Mouse (Mus musculus): ENCODE data around the gene Porcn.

The Porcn gene

DNA sequence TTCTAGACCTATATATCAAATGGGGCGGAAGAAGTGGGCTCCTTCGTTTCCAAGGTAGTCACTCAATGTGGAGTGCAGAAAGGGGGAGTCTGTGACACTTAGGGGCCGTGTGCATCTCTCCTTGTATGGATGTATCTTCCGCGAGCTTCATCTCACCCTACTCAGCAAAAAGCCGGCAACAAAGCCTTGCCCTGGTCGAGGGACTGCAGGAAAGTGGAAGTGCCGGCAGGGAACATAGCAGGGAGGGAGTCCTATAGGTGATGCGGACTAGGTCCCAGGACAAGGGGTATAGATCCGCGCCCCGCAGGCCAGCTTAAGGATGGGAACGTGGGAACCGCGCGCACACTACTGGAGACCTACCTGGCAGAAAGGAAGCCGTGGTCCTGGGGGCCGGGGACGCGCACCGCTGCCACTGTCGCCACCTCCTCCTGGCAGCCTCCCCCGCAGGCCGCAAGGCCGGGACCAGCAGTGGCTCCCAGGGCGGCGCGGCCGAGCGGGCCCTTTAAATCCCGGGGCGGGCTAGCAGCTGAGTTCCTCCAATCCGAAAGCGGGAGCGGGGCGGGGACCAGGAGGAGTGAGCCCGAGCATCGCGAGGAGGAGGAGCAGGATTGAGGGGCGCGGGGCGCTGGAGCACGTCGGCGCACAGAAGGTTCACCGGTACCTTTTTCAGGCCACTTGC, at the start of gene Porcn:
Gene Porcn (minus strand): TSS at position 511 of the 679 bp plus-strand sequence.
- DNase-seq (ENCODE audit: low read depth), result peak; percentile 84

DNA sequence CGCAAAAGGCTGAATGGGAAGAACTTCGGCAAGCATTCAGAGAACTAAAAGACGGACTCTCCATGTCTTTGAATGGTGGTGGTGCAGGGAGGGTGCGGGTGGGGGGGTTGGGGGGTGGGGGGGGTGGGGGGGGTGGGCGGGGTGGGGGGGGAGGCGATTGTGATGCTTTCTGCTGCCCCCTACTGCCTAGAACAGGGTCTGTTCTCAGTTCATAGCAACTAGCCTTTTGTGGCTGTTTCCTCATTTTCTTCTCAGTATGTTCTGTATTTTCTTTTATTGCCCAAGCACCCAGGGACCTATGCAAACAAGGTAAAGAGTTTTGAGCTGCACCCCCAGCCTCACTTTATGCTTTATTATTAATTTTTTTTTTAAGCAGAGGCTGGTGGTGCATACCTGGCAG, 49.5 kb upstream of the Porcn start:
- no peak for DNase-seq (ENCODE audit: low read depth)

DNA sequence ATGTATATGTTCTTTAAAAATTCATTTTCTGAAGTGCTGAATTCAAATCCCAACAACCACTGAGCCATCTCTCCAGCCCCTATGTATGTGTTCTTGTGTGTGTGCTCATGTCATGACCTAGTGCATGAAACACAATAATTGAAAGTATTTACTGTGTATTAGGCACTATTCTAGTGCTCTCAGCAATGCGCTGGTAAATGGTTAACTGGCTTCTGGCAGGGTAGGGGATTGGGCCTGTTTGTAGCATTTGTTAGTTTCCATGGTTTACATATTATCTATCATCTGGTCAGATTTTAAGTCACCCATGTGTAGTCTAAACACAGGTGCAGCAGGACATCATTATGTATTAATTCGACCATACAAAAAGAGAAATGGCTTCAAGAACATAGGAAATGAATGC, 47.4 kb upstream of the Porcn start:
- DNase-seq (ENCODE audit: low read depth), result no peak

DNA sequence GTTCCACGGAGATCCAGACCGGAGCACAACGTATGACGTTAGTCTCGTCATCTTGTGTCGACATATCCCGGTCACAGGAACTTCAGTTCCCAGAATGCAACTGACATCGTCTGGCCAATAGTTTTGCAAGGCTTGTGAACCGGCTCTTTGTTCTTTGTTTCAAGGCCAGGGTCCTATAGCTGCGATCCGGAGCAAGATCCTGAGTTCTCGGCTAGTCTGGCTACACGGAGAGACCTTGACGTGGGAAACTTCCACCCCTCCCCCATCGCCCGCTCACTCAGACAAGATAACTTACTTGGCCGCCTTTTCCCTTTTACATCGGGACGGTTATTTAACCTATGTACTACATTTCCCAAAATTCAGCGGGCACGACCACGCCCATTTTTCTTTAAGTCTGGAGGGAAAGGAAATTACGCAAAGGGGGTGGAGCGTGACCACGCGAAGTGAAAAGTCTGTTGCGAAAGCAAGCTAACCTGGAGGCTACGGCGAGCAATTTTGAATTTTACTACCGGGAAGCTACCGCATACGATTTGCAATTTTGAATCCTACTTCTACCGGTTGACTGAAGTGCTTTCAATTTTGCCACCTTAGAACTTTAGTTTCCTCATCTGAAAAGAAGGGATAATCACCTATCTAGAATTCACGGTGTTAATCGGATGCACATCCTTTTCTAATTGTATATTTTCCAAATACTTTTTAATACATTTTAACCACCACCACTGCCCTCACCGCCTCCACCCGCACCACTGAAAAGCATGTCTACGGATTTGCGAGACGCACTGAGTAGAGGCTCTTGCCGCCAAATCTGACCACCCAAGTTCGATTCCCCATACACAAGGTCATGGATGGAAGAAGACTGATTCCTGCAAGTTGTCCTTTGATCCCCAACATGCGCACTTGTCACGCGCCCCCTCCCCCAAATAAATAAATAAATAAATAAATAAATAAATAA, 46.3 kb upstream of the Porcn start, which contains the start of gene Ftsj1:
Gene Ftsj1 (minus strand): TSS at position 73 of the 952 bp plus-strand sequence.
- peak; percentile 92 for DNase-seq (ENCODE audit: low read depth)

- no peak for DNase-seq (ENCODE audit: low read depth)
Observed at GRCm38 (mm10) chrX:8251789-8252333, 45.5 kb upstream of the Porcn start.

GRCm38 (mm10) chrX:8248542-8249120, 42.3 kb upstream of the Porcn start:
- no peak for DNase-seq (ENCODE audit: low read depth)

GRCm38 (mm10) chrX:8247680-8248079, 41.4 kb upstream of the Porcn start:
- DNase-seq (ENCODE audit: low read depth), result peak; percentile 20

DNA sequence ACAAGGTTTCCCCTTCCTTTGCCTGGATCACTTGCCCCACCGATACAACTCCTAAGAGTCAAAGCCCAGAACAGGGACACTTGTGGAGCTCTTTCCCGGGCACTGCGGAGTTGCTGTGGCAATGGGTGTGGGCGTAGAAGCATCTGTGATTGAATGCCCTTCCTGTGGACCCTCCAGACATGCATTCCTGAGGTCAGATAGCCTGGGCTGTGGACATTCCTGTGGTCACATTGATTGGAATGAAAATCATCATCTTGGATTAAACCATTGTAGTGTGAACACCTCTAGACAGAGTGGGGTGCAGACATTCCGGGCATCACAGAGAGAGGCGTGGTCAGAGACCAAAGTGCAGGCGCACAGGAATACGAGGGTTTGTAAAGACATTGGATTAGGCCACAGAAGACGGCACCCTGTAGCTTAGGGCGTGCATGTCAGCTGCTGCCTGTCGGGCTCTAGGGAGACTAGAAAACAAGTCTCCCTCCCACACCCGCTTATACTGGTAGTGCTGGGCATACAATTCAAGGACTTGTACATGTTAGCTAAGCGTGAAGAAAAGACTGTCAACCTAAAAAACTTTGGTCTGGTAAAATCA, 32.6 kb upstream of the Porcn start:
- peak; percentile 44 for DNase-seq (ENCODE audit: low read depth)

DNA sequence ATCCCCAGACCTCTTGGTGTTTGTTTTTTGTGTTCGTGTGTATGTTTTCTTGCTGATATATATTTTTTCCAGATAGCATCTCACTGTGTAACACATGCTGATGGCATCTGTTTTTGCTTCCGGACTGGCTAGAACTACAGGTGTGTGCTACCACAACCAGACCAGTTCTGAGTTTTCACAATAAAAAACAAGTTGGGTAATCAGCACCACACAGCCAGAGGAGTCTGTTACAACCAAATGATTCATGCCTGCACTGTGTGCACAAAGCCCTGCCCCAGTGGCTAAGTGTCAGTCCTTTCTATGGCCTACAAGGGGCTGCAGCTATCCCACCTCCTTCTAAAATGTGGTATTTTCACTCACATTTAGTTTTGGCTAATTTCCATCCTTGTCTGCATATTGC, 30.4 kb upstream of the Porcn start:
- DNase-seq (ENCODE audit: low read depth), result peak; percentile 54

DNA sequence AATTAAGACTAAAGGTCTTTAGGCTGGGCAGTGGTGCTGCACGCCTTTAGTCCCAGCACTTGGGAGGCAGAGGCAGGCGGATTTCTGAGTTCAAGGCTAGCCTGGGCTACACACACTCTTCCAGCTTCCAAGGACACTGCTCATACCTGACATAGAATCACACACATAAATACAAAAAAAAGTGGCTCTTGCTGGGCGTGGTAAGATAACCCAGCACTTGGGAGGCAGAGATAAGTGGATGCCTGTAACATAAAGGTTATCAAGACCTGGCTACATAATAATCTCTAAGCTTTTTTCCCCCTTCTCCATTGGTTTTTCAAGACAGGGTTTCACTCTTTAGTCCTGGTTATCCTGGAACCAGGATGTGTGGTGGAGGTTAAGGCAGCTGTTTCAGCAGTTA, 27.3 kb upstream of the Porcn start:
- no peak for DNase-seq (ENCODE audit: low read depth)

- DNase-seq (ENCODE audit: low read depth), result peak; percentile 14
Observed at GRCm38 (mm10) chrX:8230272-8230671, 23.9 kb upstream of the Porcn start.

- DNase-seq (ENCODE audit: low read depth), result no peak
Observed at GRCm38 (mm10) chrX:8223473-8223872, 17.1 kb upstream of the Porcn start.

DNA sequence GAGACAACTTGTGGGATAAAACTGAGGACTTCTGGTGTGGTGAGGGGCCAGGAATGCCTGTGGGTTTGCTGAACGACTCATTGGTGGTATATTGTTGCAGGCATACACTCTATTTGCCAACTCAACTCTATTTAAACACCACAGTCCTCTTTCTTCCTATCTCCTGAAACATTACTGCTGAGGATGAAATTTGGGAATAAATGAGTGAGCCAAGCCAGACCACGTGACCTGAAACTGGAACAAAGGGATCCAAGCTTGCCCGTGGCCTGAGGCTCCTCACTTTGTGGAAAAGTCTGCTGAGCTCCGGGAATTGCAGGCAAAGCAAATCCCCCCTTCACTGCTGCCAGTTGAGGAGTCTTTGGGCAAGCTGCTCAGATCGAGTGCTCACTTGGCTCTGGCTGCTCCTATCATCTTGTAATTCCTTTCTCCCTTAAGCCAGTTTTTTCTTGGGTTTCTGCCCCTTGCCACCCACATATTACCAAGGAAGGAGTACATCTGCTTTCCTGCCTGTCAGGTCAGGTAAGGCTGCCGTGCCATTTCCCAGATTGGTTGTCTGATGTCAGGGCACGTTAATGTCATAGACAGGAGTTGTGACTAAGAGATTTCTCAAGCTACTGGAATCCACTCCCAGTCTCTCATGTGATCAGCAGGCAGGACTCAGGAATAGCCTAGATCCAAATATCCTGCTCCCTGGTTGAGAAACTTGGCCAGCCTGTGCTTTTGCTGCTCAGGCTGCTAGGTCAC, 16.5 kb upstream of the Porcn start:
- peak; percentile 77 for DNase-seq (ENCODE audit: low read depth)

- no peak for DNase-seq (ENCODE audit: low read depth)
Observed at GRCm38 (mm10) chrX:8222296-8222677, 16.0 kb upstream of the Porcn start.

- DNase-seq (ENCODE audit: low read depth), result no peak
Observed at GRCm38 (mm10) chrX:8219651-8220050, 13.3 kb upstream of the Porcn start.

DNA sequence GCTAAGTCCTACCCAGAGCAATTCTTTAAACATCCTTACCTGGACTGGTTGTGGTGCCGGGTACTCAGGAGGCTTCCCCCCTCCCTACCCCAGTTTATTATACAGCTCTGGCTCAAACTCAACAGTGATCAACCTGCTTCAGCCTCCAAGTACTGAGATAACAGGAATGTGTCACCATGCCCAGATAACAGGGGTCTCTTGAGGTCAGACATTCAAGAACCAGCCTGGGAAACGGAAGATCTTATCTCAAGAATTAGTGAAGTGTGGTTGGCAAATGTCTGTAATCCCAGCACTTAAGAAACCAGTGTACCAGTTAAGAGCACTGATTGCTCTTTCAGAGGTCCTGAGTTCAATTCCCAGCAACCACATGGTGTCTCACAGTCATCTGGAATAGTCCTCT, 11.8 kb upstream of the Porcn start:
- no peak for DNase-seq (ENCODE audit: low read depth)

GRCm38 (mm10) chrX:8217383-8217782, 11.1 kb upstream of the Porcn start:
- no peak for DNase-seq (ENCODE audit: low read depth)

DNA sequence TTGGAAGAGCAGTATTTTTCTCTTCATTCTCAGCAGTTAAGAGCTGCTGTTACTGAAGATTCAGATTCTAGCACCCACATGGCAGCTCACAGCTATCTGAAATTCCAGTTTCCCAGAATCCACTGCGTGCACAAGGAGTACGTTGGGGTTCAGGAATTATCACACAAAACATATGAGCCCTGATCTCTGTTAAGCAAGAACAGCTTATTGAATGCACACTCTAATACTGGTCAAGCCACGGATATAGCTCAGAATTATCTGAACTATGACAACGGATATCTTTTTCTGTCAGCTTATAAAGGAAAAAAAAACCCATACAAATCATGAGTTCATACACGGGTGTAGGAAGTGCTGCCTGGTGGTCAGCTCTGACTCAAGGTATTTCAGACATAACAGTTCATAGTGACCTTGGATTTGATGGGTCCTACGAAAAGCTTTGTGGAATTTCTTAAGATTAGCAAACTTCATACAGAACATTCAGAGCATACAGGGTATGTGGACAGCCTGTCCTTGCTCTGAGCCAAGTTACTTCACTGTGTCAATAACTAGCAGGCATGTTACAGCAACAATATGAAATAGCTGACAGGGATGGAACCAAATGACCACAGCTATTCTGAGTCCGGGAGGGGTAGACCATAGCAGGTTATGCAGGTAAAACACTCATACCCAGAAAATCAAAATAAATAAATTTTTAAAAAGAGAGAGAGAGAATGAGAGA, 5.3 kb upstream of the Porcn start:
- DNase-seq (ENCODE audit: low read depth), result no peak

DNA sequence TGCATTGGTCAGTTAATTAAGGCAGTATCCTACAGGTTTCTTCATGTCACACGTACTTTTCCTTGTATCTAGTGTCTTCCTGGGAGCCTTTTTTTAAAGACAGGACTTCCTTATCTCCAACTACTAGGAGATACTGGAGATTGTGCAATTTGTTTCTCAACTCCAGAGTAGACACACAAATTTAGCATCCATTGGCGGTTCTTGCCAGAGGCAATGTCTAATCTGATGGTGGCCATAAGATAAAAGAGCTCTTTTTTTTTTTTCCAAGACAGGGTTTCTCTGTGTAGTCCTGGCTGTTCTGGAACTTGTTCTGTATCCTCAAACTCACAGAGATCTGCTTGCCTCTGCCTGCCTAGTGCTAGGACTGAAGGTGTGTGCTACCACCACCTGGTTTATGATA, 3.4 kb upstream of the Porcn start:
- no peak for DNase-seq (ENCODE audit: low read depth)

DNA sequence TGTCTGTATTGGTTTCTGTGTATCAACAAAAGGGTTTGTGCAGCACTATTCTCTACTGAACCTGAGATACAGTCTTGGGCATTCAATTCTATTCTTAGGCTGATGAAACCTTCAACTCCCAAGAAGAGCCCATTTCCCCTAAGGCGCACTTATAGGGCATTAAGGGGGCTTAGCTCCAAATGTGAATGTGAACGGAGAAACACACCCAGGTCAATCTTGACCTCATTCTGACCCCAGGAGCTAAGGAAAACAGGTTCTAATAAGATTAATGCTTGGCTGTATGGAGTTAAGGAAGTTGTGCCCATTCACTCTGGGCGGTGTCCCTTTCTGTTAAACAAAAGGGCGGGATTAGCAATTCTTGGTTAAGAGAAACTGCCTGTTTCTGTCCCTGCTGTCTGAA, 899 bp upstream of the Porcn start:
- DNase-seq (ENCODE audit: low read depth), result no peak

DNA sequence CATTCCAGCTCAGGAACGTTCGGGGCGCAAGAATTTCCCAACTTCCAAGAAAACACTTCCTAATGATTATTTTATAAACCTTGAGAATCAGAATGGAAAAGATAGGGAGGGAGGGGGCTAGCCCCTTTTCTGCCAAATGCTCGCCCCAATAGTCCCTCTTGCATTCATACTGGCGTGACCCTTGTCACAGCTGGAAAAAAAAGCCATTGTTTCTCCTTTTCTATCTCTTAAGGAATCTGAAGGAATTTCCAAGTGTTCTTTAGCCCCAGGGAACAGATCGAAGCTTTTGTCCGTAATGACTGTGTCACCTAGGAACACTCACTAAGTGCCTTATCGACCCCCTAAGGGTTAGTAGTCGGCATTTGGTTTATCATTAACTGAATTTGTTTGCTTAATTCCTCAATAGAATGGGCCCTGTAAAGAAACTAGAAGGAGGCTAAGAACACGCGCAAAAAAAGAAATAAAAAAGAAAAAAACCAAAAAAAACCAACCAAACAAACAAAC, 421 bp upstream of the Porcn start:
- DNase-seq (ENCODE audit: low read depth), result no peak
